Mouse (Mus musculus) brain, embryonic 14.5 days (tissue): ENCODE measurements around the gene Plekhg6.

Experiments used
- CTCF ChIP-seq: fragments of 200-500 bp; IDR thresholded peaks from 2 replicates; pipeline ENCODE4 v1.5.1; 2012; ENCODE audit warnings: inconsistent platforms, mild to moderate bottlenecking, moderate library complexity, borderline replicate concordance; ENCODE audit not compliant: insufficient read depth, insufficient read length; ENCODE audit errors: extremely low read depth
- POLR2A ChIP-seq: fragments of 200-500 bp; IDR thresholded peaks from 2 replicates; pipeline ENCODE4 v1.6.1; 2012; ENCODE audit warnings: mild to moderate bottlenecking, inconsistent platforms, borderline replicate concordance; ENCODE audit not compliant: poor library complexity, insufficient read depth, insufficient read length, severe bottlenecking; ENCODE audit errors: extremely low read depth

GRCm38 (mm10) chr6:125366133-125366532 is 14.5 kb downstream of the Plekhg6 start:
- TF ChIP-seq CTCF (no peak), POLR2A (no peak)
